Mouse (Mus musculus): ENCODE data around the gene Qrfp. TPM values are rescaled to one million over a fixed set of nuclear protein-coding genes. Genes with fewer than 3 reads are reported as not detected.

Gene Qrfp
- polyA plus RNA-seq, 1 experiment from 2014 or later: 0.05 TPM

GRCm38 (mm10) chr2:31823933-31824730 is 13.8 kb upstream of the Qrfp start:
- H3K36me3 ChIP-seq (ENCODE audit: control insufficient read depth, insufficient read depth): no peaks in the 10 kb centered on the region
- no peaks in the 10 kb centered on the region for H3K9me3 ChIP-seq (replicated peaks; ENCODE audit: control insufficient read depth, low read length)
- peaks cover 16% of the 10 kb centered on the region for H3K27me3 ChIP-seq (ENCODE audit: control insufficient read depth, insufficient read depth, low read depth, low read length)
- no peak overlapping the region for H3K27ac ChIP-seq (ENCODE audit: low read length)
- ATAC-seq (ENCODE audit: low read depth): no peak
- no peak overlapping the region for H3K4me3 ChIP-seq (ENCODE audit: low read depth, low read length)
- 74% methylated on average over 12 of the region's 15 CpGs for WGBS (ENCODE audit: insufficient replicate concordance)
- peaks cover 2% of the 10 kb centered on the region for H3K4me1 ChIP-seq (ENCODE audit: control insufficient read depth, low read depth, low read length)
- H3K4me2 ChIP-seq (ENCODE audit: low read depth, low read length): no peak overlapping the region
- H3K9ac ChIP-seq (ENCODE audit: low read depth, low read length): no peak overlapping the region

GRCm38 (mm10) chr2:31822524-31823371 is 12.4 kb upstream of the Qrfp start:
- Histone ChIP-seq H3K27me3 (ENCODE audit: control insufficient read depth, insufficient read depth, low read depth, low read length) (peaks cover 16% of the 10 kb centered on the region), H3K4me1 (ENCODE audit: control insufficient read depth, low read depth, low read length) (peaks cover 2% of the 10 kb centered on the region), H3K9ac (ENCODE audit: low read depth, low read length) (no peak overlapping the region), H3K4me3 (ENCODE audit: low read depth, low read length) (peak overlapping the region; percentile 19; the same call in 1 of the 2 replicates), H3K4me2 (ENCODE audit: low read depth, low read length) (no peak overlapping the region), H3K27ac (ENCODE audit: low read length) (no peak overlapping the region), H3K9me3 (replicated peaks; ENCODE audit: control insufficient read depth, low read length) (no peaks in the 10 kb centered on the region), H3K36me3 (ENCODE audit: control insufficient read depth, insufficient read depth) (no peaks in the 10 kb centered on the region)
- WGBS (ENCODE audit: insufficient replicate concordance): 20% methylated on average over 39 of the region's 39 CpGs
- ATAC-seq (ENCODE audit: low read depth): no peak

GRCm38 (mm10) chr2:31815367-31815766 is 5.0 kb upstream of the Qrfp start:
- H3K4me2 ChIP-seq (ENCODE audit: low read depth, low read length): no peak overlapping the region
- no peaks in the 10 kb centered on the region for H3K9me3 ChIP-seq (replicated peaks; ENCODE audit: control insufficient read depth, low read length)
- 18% methylated on average over 5 of the region's 5 CpGs for WGBS (ENCODE audit: insufficient replicate concordance)
- no peak for ATAC-seq (ENCODE audit: low read depth)
- peaks cover 3% of the 10 kb centered on the region; the same call in 1 of the 2 replicates for H3K27me3 ChIP-seq (ENCODE audit: control insufficient read depth, insufficient read depth, low read depth, low read length)
- H3K9ac ChIP-seq (ENCODE audit: low read depth, low read length): no peak overlapping the region
- H3K4me3 ChIP-seq (ENCODE audit: low read depth, low read length): no peak overlapping the region
- H3K4me1 ChIP-seq (ENCODE audit: control insufficient read depth, low read depth, low read length): no peaks in the 10 kb centered on the region
- H3K27ac ChIP-seq (ENCODE audit: low read length): no peak overlapping the region
- no peaks in the 10 kb centered on the region for H3K36me3 ChIP-seq (ENCODE audit: control insufficient read depth, insufficient read depth)

GRCm38 (mm10) chr2:31814699-31815098 is 4.3 kb upstream of the Qrfp start:
- WGBS (ENCODE audit: insufficient replicate concordance): 55% methylated on average over 7 of the region's 7 CpGs
- H3K4me3 ChIP-seq (ENCODE audit: low read depth, low read length): no peak overlapping the region
- no peak overlapping the region for H3K9ac ChIP-seq (ENCODE audit: low read depth, low read length)
- no peak overlapping the region for H3K27ac ChIP-seq (ENCODE audit: low read length)
- no peaks in the 10 kb centered on the region for H3K4me1 ChIP-seq (ENCODE audit: control insufficient read depth, low read depth, low read length)
- H3K36me3 ChIP-seq (ENCODE audit: control insufficient read depth, insufficient read depth): no peaks in the 10 kb centered on the region
- H3K4me2 ChIP-seq (ENCODE audit: low read depth, low read length): no peak overlapping the region
- H3K27me3 ChIP-seq (ENCODE audit: control insufficient read depth, insufficient read depth, low read depth, low read length): peaks cover 8% of the 10 kb centered on the region
- H3K9me3 ChIP-seq (replicated peaks; ENCODE audit: control insufficient read depth, low read length): no peaks in the 10 kb centered on the region
- no peak for ATAC-seq (ENCODE audit: low read depth)

GRCm38 (mm10) chr2:31813641-31814040 is 3.3 kb upstream of the Qrfp start:
- Histone ChIP-seq H3K4me1 (ENCODE audit: control insufficient read depth, low read depth, low read length) (peaks cover 2% of the 10 kb centered on the region; the same call in 1 of the 2 replicates), H3K27me3 (ENCODE audit: control insufficient read depth, insufficient read depth, low read depth, low read length) (peaks cover 8% of the 10 kb centered on the region), H3K4me3 (ENCODE audit: low read depth, low read length) (no peak overlapping the region), H3K9me3 (replicated peaks; ENCODE audit: control insufficient read depth, low read length) (no peaks in the 10 kb centered on the region), H3K4me2 (ENCODE audit: low read depth, low read length) (no peak overlapping the region), H3K36me3 (ENCODE audit: control insufficient read depth, insufficient read depth) (no peaks in the 10 kb centered on the region), H3K27ac (ENCODE audit: low read length) (no peak overlapping the region), H3K9ac (ENCODE audit: low read depth, low read length) (no peak overlapping the region)
- WGBS (ENCODE audit: insufficient replicate concordance): 59% methylated on average over 4 of the region's 4 CpGs
- no peak for ATAC-seq (ENCODE audit: low read depth)

GRCm38 (mm10) chr2:31811086-31811958 is 942 bp upstream of the Qrfp start:
- Histone ChIP-seq H3K4me2 (ENCODE audit: low read depth, low read length) (no peak overlapping the region), H3K36me3 (ENCODE audit: control insufficient read depth, insufficient read depth) (no peaks in the 10 kb centered on the region), H3K27ac (ENCODE audit: low read length) (no peak overlapping the region), H3K4me1 (ENCODE audit: control insufficient read depth, low read depth, low read length) (peaks cover 4% of the 10 kb centered on the region; the same call in 1 of the 2 replicates), H3K4me3 (ENCODE audit: low read depth, low read length) (no peak overlapping the region), H3K9ac (ENCODE audit: low read depth, low read length) (no peak overlapping the region), H3K27me3 (ENCODE audit: control insufficient read depth, insufficient read depth, low read depth, low read length) (peaks cover 8% of the 10 kb centered on the region), H3K9me3 (replicated peaks; ENCODE audit: control insufficient read depth, low read length) (no peaks in the 10 kb centered on the region)
- ATAC-seq (ENCODE audit: low read depth): no peak
- 56% methylated on average over 14 of the region's 14 CpGs for WGBS (ENCODE audit: insufficient replicate concordance)

- no peak for ATAC-seq (ENCODE audit: low read depth)
- no peak overlapping the region for H3K4me2 ChIP-seq (ENCODE audit: low read depth, low read length)
- H3K4me1 ChIP-seq (ENCODE audit: control insufficient read depth, low read depth, low read length): peaks cover 4% of the 10 kb centered on the region; the same call in 1 of the 2 replicates
- H3K9ac ChIP-seq (ENCODE audit: low read depth, low read length): no peak overlapping the region
- H3K4me3 ChIP-seq (ENCODE audit: low read depth, low read length): no peak overlapping the region
- no peak overlapping the region for H3K27ac ChIP-seq (ENCODE audit: low read length)
- no peaks in the 10 kb centered on the region for H3K9me3 ChIP-seq (replicated peaks; ENCODE audit: control insufficient read depth, low read length)
- WGBS (ENCODE audit: insufficient replicate concordance): 10% methylated on average over 2 of the region's 2 CpGs
- H3K27me3 ChIP-seq (ENCODE audit: control insufficient read depth, insufficient read depth, low read depth, low read length): peaks cover 8% of the 10 kb centered on the region
- no peaks in the 10 kb centered on the region for H3K36me3 ChIP-seq (ENCODE audit: control insufficient read depth, insufficient read depth)
Observed at GRCm38 (mm10) chr2:31809358-31809740, 1.0 kb downstream of the Qrfp start.

- H3K4me2 ChIP-seq (ENCODE audit: low read depth, low read length): no peak overlapping the region
- no peak overlapping the region for H3K27ac ChIP-seq (ENCODE audit: low read length)
- no peak overlapping the region for H3K4me3 ChIP-seq (ENCODE audit: low read depth, low read length)
- 43% methylated on average over 28 of the region's 28 CpGs for WGBS (ENCODE audit: insufficient replicate concordance)
- peaks cover 4% of the 10 kb centered on the region; the same call in 1 of the 2 replicates for H3K4me1 ChIP-seq (ENCODE audit: control insufficient read depth, low read depth, low read length)
- ATAC-seq (ENCODE audit: low read depth): peak; percentile 58
- no peak overlapping the region for H3K9ac ChIP-seq (ENCODE audit: low read depth, low read length)
- H3K27me3 ChIP-seq (ENCODE audit: control insufficient read depth, insufficient read depth, low read depth, low read length): peaks cover 8% of the 10 kb centered on the region
- H3K36me3 ChIP-seq (ENCODE audit: control insufficient read depth, insufficient read depth): no peaks in the 10 kb centered on the region
- no peaks in the 10 kb centered on the region for H3K9me3 ChIP-seq (replicated peaks; ENCODE audit: control insufficient read depth, low read length)
Observed at GRCm38 (mm10) chr2:31808410-31809357, 1.7 kb downstream of the Qrfp start.
